In genomic region chr16:70314578-70314930, GRCm38 (mm10) we compare ENCODE assay signal across 8 mouse cellular contexts. TPM values are rescaled to one million over a fixed set of nuclear protein-coding genes. Genes with fewer than 3 reads are reported as not detected.
DNase-seq lines count a peak whose midpoint lies in the region; ATAC-seq and TF ChIP-seq lines count a peak whose summit lies in the region.

No protein-coding gene starts in this region.

- peak overlapping the region; percentile 77 for H3K9ac ChIP-seq in heart, embryonic 15.5 days
- H3K9ac ChIP-seq in MEL (ENCODE audit: control insufficient read depth, low read depth, low read length, poor library complexity, severe bottlenecking) = peak overlapping the region; percentile 81
- H3K9ac ChIP-seq in hindbrain, embryonic 11.5 days (ENCODE audit: low read depth, low read length) = peak overlapping the region; percentile 77

- H3K4me2 ChIP-seq in heart, embryonic 15.5 days = peak overlapping the region; percentile 59
- peak overlapping the region; percentile 47 for H3K4me2 ChIP-seq in hindbrain, embryonic 11.5 days (replicated peaks; ENCODE audit: low read depth, low read length)

- H3K79me2 ChIP-seq in MEL (ENCODE audit: control insufficient read depth, insufficient read depth, low read length, poor library complexity) = peaks cover 2% of the 10 kb centered on the region; the same call in 1 of the 2 replicates

- no peak for TF ChIP-seq RAD21 in MEL (IDR thresholded peaks at IDR 0.05; ENCODE audit: low read depth, low read length)

- H3K27me3 ChIP-seq in heart, embryonic 15.5 days = no peaks in the 10 kb centered on the region
- no peaks in the 10 kb centered on the region for H3K27me3 ChIP-seq in MEL (ENCODE audit: control insufficient read depth in 1 of 2, insufficient read depth in 2 of 2, low read length in 2 of 2)
- H3K27me3 ChIP-seq in hindbrain, embryonic 11.5 days (ENCODE audit: control insufficient read depth, insufficient read depth, low read length) = no peaks in the 10 kb centered on the region
- H3K27me3 ChIP-seq in midbrain, embryonic 10.5 days (ENCODE audit: low read depth, poor library complexity, severe bottlenecking) = no peaks in the 10 kb centered on the region

- H3K9me3 ChIP-seq in heart, embryonic 15.5 days (replicated peaks) = no peaks in the 10 kb centered on the region
- H3K9me3 ChIP-seq in MEL (replicated peaks; ENCODE audit: insufficient read depth, low read length) = no peaks in the 10 kb centered on the region
- H3K9me3 ChIP-seq in hindbrain, embryonic 11.5 days (ENCODE audit: control insufficient read depth, low read length) = no peaks in the 10 kb centered on the region
- H3K9me3 ChIP-seq in midbrain, embryonic 10.5 days (replicated peaks) = no peaks in the 10 kb centered on the region

- WGBS in heart, embryonic 15.5 days = 1% methylated on average over 9 of the region's 9 CpGs
- under 1% methylated on average over 9 of the region's 9 CpGs for WGBS in hindbrain, embryonic 11.5 days
- WGBS in midbrain, embryonic 10.5 days = 0% methylated on average over 9 of the region's 9 CpGs

- H3K4me1 ChIP-seq in heart, embryonic 15.5 days (replicated peaks) = peaks cover 4% of the 10 kb centered on the region; the same call in 1 of the 2 replicates
- H3K4me1 ChIP-seq in MEL (ENCODE audit: control insufficient read depth in 1 of 2, insufficient read depth in 2 of 2, low read length in 2 of 2) = peaks cover 0 to 2% of the 10 kb centered on the region in 2 experiments; a peak in 1 of 4 replicates
- no peaks in the 10 kb centered on the region for H3K4me1 ChIP-seq in hindbrain, embryonic 11.5 days (replicated peaks; ENCODE audit: control insufficient read depth, insufficient read depth, low read length)
- peaks cover 16% of the 10 kb centered on the region for H3K4me1 ChIP-seq in midbrain, embryonic 10.5 days

- no peak for TF ChIP-seq EP300 in MEL (IDR thresholded peaks at IDR 0.05; ENCODE audit: low read depth in 1 of 2, low read length in 2 of 2)

- DNase-seq in heart, postnatal 14 days = no peak
- no peak for DNase-seq in MEL (ENCODE audit: low read depth, low spot score)
- no peak for DNase-seq in hindbrain, embryonic 11.5 days (ENCODE audit: low spot score)
- no peak for DNase-seq in midbrain, embryonic 10.5 days (ENCODE audit: low spot score)
- no peak for DNase-seq in cerebellum, adult 8-10 months
- DNase-seq in right cerebral cortex, postnatal 14 days = no peak

- H3K4me3 ChIP-seq in heart, embryonic 15.5 days = peak overlapping the region; percentile 66
- peak overlapping the region; percentile 76 to 97 for H3K4me3 ChIP-seq in MEL (ENCODE audit: control insufficient read depth in 1 of 2, insufficient read depth in 1 of 2, low read depth in 2 of 2, low read length in 2 of 2)
- peak overlapping the region; percentile 54 for H3K4me3 ChIP-seq in hindbrain, embryonic 11.5 days (ENCODE audit: low read depth, low read length)
- H3K4me3 ChIP-seq in midbrain, embryonic 10.5 days = peak overlapping the region; percentile 74

- intact Hi-C loops in heart, postnatal 14 days (cut with DNase I) = loop anchor here (10.0 kb wide), 1 partner anchor 250 kb away; no protein-coding TSS in a partner anchor

- no peak for TF ChIP-seq POLR2A in MEL (IDR thresholded peaks at IDR 0.05; ENCODE audit: control insufficient read depth in 1 of 2, insufficient read depth in 1 of 2, low read depth in 1 of 2, low read length in 2 of 2, poor library complexity in 1 of 2)

- TF ChIP-seq CTCF in MEL (IDR thresholded peaks at IDR 0.05 in 2 of 3, conservative IDR thresholded peaks at IDR 0.05 in 1 of 3; ENCODE audit: control insufficient read depth in 1 of 3, insufficient read depth in 1 of 3, low read depth in 2 of 3, low read length in 3 of 3, poor library complexity in 1 of 3, severe bottlenecking in 1 of 3) = no peak

- no peaks in the 10 kb centered on the region for H3K36me3 ChIP-seq in heart, embryonic 15.5 days
- H3K36me3 ChIP-seq in MEL (ENCODE audit: control insufficient read depth in 1 of 2, insufficient read depth in 2 of 2, low read length in 2 of 2) = peaks cover 0 to 2% of the 10 kb centered on the region in 2 experiments; a peak in 1 of 4 replicates
- no peaks in the 10 kb centered on the region for H3K36me3 ChIP-seq in hindbrain, embryonic 11.5 days (ENCODE audit: control insufficient read depth, insufficient read depth, low read length)
- H3K36me3 ChIP-seq in midbrain, embryonic 10.5 days = no peaks in the 10 kb centered on the region

- peak overlapping the region; percentile 95 for H3K27ac ChIP-seq in heart, embryonic 15.5 days
- peak overlapping the region; percentile 67 for H3K27ac ChIP-seq in MEL (ENCODE audit: control insufficient read depth, low read depth, low read length)
- peak overlapping the region; percentile 82; the same call in 1 of the 2 replicates for H3K27ac ChIP-seq in hindbrain, embryonic 11.5 days (ENCODE audit: low read depth, low read length)
- peak overlapping the region; percentile 99 for H3K27ac ChIP-seq in midbrain, embryonic 10.5 days (replicated peaks)

- ATAC-seq in heart, embryonic 15.5 days (replicated peaks; ENCODE audit: insufficient number of reproducible peaks, insufficient read depth, low FRiP score, low read depth) = no peak
- ATAC-seq in hindbrain, embryonic 11.5 days (ENCODE audit: low FRiP score) = no peak
- ATAC-seq in activated CD4-positive, CD25-positive, alpha-beta regulatory T cell, adult 4 months = no peak

TF ChIP-seq in MEL, 35 proteins besides CTCF, POLR2A, EP300 and RAD21:
- 0 out of 2 replicates have a peak, but pooled peaks have one; percentile 9 for TF ChIP-seq GATA1 (IDR thresholded peaks at IDR 0.05; ENCODE audit: low read depth, low read length)
- no peak for TF ChIP-seq CHD2 (IDR thresholded peaks at IDR 0.05; ENCODE audit: low read length)
- TF ChIP-seq SIN3A (IDR thresholded peaks at IDR 0.05; ENCODE audit: low read length) = 0 out of 2 replicates have a peak, but pooled peaks have one; percentile 10

RNA-seq across cellular contexts. Expression of gene Gbe1, which starts 0.8 kb away (rescaled TPM):
- 61.8 and 73.2 TPM in 2 replicates for polyA plus RNA-seq in heart, embryonic 15.5 days (2015; fragmentation: Nextera tagmentation; extraction: Ambion mirVana)
- total RNA-seq in heart, postnatal 14 days (2021) = 10 to 100 TPM; 39.0 to 40.8 TPM
- total RNA-seq in MEL (2012; rRNA removed) = 4.1 and 5.4 TPM in 2 replicates
- 10 to 100 TPM in 1 of 2 experiments, not detected in 1; 12.0 TPM for polyA plus RNA-seq in MEL (2012; ENCODE audit: insufficient read depth in 1 of 2, insufficient read length in 2 of 2, low read depth in 1 of 2, low replicate concordance in 2 of 2, missing spikeins in 1 of 2)
- 15.4 and 15.8 TPM in 2 replicates for polyA plus RNA-seq in hindbrain, embryonic 11.5 days (2014; fragmentation: Nextera tagmentation; extraction: Ambion mirVana)
- polyA plus RNA-seq in midbrain, embryonic 10.5 days (2016; fragmentation: Nextera tagmentation; extraction: Ambion mirVana) = 17.3 and 17.6 TPM in 2 replicates
- 10 to 100 TPM; 10.7 to 14.6 TPM for polyA plus RNA-seq in activated CD4-positive, CD25-positive, alpha-beta regulatory T cell, adult 4 months (2017; shearing (Covaris generic))
